Mouse (Mus musculus) gastrocnemius, postnatal 14 days (tissue): ENCODE results near the gene Rassf3. TPM values are rescaled to one million over a fixed set of nuclear protein-coding genes. Genes with fewer than 3 reads are reported as not detected.
A peak's percentile ranks its signal among the peaks of the same experiment; 100 is the strongest.

Source experiments
- DNase-seq: peaks from one replicate; pipeline ENCODE4 v3.0.0; 2021; ENCODE audit warnings: mixed read lengths
- intact Hi-C: fragments of 180-260 bp; cut with DNase I; formaldehyde crosslinking; loops from one replicate; pipeline ENCODE4 v1.15.1; 2025; ENCODE audit warnings: low total_unique reads
- total RNA-seq, 2 experiments: library from RNA; stranded (reverse); gene quantifications; 2 replicates each; pipeline ENCODE4 v1.2.3; 2021

The Rassf3 gene
- total RNA-seq, 2 experiments from 2014 or later: 40.2 to 42.2 TPM

GRCm38 (mm10) chr10:121493374-121494162, 17.4 kb upstream of the Rassf3 start:
- intact Hi-C loops: no loop called here
- no peak for DNase-seq

GRCm38 (mm10) chr10:121492608-121493315, 16.6 kb upstream of the Rassf3 start:
- no peak for DNase-seq
- intact Hi-C loops: no loop called here

DNA sequence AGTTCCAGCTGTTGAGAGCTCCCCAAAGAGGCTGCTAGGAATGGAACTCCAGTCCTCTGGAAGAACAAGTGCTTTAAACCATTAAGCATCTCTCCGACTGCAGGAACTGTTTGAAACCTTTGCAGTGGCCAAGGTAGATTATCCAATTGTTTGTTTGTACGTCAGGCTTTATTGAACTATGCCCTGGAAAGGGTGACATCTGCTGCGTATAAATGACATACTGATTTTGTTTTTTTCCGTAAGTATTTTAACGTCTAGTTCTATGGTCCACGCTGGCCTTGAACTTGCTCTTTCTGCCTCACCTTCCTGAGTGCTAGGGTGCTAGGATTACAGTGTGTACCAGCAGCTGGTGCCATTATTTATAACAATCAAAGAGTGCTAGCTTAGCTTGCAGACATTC, 13.8 kb upstream of the Rassf3 start:
- DNase-seq: no peak
- intact Hi-C loops: no loop called here

- intact Hi-C loops: no loop called here
- no peak for DNase-seq
Measured at GRCm38 (mm10) chr10:121488623-121489299, 12.6 kb upstream of the Rassf3 start.

GRCm38 (mm10) chr10:121487716-121488115, 11.6 kb upstream of the Rassf3 start:
- intact Hi-C loops: no loop called here
- DNase-seq: no peak

- no peak for DNase-seq
- intact Hi-C loops: no loop called here
Measured at GRCm38 (mm10) chr10:121486350-121486749, 10.2 kb upstream of the Rassf3 start.

GRCm38 (mm10) chr10:121483364-121483763, 7.2 kb upstream of the Rassf3 start:
- intact Hi-C loops: no loop called here
- no peak for DNase-seq

DNA sequence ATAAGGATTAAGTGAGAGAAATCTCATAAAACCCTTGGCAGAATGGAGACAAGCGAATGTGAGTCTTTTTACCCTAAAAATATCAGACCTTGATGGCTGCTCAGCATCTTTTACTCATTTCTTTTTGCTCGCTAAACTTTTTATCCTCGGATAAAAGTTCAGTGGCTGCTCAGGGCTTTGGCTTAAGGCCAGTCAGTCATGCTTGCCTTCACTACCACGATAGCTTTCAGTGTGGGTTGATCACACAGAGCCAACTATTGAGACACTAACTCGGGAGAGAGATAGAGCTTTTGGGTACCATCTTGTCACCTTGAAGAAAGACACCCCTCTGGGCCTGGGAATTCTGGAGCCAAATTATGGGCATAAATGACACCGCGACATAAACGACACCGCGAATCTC, 5.0 kb upstream of the Rassf3 start:
- no peak for DNase-seq
- intact Hi-C loops: no loop called here

DNA sequence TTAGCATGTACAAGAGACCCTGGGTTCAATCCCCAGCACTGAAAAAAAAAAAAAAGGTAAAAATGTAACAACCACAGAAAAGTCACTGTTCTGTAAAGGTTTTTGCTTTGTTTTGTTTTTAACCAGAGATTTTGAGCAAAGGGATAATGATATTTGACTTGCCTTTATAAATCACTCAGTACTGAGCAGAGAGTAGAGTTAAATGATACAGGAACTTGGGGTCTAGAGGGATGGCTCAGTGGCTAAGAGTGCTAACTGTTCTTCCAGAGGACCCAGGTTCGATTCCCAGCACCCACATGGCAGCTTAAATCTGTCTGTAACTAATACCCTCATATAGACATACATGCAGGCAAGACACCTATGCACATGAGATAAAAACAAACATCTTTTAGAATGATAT, 3.8 kb upstream of the Rassf3 start:
- DNase-seq: no peak
- intact Hi-C loops: no loop called here

DNA sequence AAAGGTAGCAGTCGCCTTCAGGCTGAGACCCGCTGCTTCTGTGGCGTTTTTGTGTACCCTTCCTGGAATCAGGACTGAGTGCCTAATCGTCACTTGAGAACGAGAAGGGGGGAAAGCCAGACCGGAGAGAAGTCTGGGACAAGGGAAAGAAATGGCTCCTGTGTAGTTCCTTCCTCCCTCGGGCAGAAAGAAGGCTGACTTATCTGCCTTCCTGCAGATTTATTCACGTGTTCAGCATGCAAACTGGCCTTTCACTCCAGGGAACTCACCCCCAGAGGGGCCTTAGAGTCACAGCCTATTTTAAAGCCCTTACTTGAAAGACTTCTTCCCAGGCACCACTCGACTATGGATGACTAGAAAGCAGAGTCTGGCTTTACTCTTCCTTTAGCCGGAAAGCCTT, 1.3 kb upstream of the Rassf3 start:
- no peak for DNase-seq
- intact Hi-C loops: no loop called here

DNA sequence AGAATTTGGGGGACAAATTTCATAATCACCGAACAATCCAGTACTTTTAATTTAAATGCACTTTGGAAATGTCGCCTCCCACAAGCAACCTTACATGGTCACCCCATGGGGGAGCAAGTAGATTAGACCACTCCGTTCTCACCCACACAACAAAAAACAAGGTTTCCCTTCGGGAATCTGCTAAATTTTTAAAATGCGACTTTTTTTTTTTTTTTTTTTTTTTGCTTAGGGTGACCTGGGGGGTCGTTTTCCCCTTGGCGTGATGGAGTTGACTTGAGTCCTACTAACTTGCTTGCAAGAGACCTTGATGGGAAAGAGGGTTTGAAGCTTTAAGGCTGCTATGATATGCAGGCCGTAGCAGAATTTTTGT, 806 bp upstream of the Rassf3 start:
- no peak for DNase-seq
- intact Hi-C loops: no loop called here

DNA sequence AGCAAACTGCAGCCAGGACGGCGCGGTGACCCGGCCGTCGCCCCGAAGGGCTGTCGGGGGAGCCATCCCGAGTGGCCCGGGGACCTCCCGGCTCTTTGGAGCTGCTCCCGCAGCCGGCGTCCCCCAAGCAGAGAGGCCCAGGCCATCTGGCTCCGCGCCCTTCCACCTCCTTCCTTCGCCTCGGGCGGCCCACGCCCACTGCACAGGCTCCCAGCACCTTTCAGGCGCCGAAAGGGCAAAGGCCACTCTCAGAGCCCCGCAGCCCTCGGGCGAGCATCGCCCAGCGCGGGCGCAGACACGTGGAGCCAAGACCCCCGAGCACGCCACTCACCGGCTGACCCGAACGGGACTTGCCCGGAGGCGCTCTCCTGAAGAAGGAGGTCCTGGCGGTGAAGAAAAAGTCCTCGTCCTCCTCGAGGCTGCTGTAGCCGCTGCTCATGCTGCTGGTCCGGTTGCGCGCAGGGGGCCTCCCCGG, 438 bp downstream of the Rassf3 start:
- intact Hi-C loops: no loop called here
- peak; percentile 69 for DNase-seq

GRCm38 (mm10) chr10:121475101-121475671, 961 bp downstream of the Rassf3 start:
- no peak for DNase-seq
- intact Hi-C loops: no loop called here

DNA sequence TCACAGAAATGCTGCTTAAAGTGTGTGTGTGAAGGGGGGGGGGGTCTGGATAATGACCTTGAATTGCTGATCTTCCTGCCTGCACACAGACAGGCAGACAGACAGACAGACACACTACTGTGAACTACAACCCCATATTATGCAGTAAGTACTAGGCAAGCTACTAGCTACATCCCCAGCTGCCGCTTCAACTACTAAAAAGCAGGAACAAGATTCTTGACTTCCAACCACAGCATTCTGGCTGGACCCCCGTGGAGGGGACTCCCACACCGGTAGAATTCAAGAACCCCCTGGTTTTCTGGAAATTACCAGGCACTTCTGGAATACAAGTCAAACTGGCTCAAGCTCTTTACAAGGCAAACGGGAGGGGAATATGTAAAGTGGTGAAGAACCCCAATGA, 1.9 kb downstream of the Rassf3 start:
- intact Hi-C loops: loop anchor here (5.0 kb wide), 1 partner anchor 62 kb away; no protein-coding TSS in a partner anchor
- DNase-seq: no peak

GRCm38 (mm10) chr10:121473723-121474215, 2.4 kb downstream of the Rassf3 start:
- no peak for DNase-seq
- intact Hi-C loops: loop anchor here (5.0 kb wide), 1 partner anchor 61 kb away; no protein-coding TSS in a partner anchor

GRCm38 (mm10) chr10:121472593-121473217, 3.4 kb downstream of the Rassf3 start:
- DNase-seq: no peak
- intact Hi-C loops: loop anchor here (5.0 kb wide), 1 partner anchor 60 kb away; no protein-coding TSS in a partner anchor

DNA sequence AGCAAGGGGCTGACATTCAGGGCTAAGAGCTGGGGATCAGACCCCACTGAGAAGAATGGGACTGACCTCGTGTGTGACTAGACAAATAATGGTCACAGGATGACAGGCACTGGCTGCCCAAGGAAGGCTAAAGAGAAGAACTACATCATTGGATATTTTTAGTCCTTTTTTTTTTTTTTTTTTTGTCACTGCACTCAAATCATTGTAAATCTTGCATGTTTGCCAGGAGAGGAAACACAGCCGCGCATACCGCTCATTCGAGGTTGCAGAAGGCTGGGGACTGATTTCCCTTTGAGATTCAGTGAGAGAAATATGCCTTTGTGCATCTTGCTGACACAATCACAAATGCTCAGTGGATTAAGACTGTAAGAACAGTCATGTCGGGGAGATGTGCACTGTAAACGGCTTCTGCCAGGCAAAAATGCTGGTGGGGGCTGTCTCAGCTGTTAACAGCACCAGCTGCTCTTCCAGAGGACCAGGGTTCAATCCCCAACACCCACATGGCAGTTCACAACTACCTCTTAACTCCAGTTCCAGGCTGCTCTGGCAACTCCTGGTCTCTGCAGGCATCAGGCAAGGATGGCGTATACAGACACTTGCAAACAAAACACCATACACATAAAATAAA, 4.5 kb downstream of the Rassf3 start:
- intact Hi-C loops: loop anchor here (5.0 kb wide), 1 partner anchor 59 kb away; no protein-coding TSS in a partner anchor
- DNase-seq: no peak

DNA sequence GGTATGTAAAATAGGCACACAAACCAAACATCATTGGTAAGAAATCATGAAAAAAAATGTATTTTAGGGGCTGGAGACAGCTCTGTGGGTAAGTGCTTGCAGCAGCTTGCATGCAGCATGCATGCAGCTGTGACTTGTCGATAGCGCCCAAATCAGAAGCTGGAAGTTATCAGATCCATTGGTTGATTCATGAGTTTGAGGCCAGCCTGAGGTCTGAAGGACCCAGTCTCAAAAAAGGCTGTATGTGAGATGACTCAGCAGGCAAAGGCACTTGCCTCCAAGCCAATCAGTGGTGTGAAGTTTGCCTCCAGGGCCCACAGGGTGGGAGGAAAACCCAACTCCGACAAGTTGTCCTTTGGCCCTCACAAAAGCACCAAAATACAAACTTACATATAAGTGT, 6.5 kb downstream of the Rassf3 start:
- intact Hi-C loops: loop anchor here (5.0 kb wide), 1 partner anchor 57 kb away; no protein-coding TSS in a partner anchor
- no peak for DNase-seq

- intact Hi-C loops: no loop called here
Measured at GRCm38 (mm10) chr10:121468985-121469384, 7.2 kb downstream of the Rassf3 start.

More at GRCm38 (mm10) chr10:121468985-121469384, 7.2 kb downstream of the Rassf3 start:
- no peak for DNase-seq
